Mouse (Mus musculus) kidney, embryonic 16.5 days (tissue): ENCODE data around the gene Mapk10. TPM values are rescaled to one million over a fixed set of nuclear protein-coding genes. Genes with fewer than 3 reads are reported as not detected.

ENCODE experiments used
- ATAC-seq: fragments of 200-750 bp; cut with Nextera tagmentation; 2 replicates; pipeline ENCODE4 v1.8.0; 2017; ENCODE audit warnings: moderate TSS enrichment; ENCODE audit not compliant: low FRiP score, low TSS enrichment
- H3K27ac ChIP-seq: fragments of 300-500 bp; sonication (generic); 2 replicates; pipeline ENCODE4 v1.5.1; 2014; ENCODE audit warnings: low read length
- H3K27me3 ChIP-seq: fragments of 300-500 bp; sonication (generic); 2 replicates; pipeline ENCODE4 v1.6.1; 2014; ENCODE audit warnings: low read length, control low read depth, mixed read lengths; ENCODE audit not compliant: insufficient read depth
- H3K36me3 ChIP-seq: fragments of 300-500 bp; sonication (generic); 2 replicates; pipeline ENCODE4 v1.6.1; 2014; ENCODE audit warnings: low read length, control low read depth, mixed read lengths; ENCODE audit not compliant: insufficient read depth
- H3K4me1 ChIP-seq: fragments of 300-500 bp; sonication (generic); 2 replicates; pipeline ENCODE4 v1.6.1; 2014; ENCODE audit warnings: low read length, control low read depth, mixed read lengths; ENCODE audit not compliant: insufficient read depth
- H3K4me2 ChIP-seq: fragments of 300-500 bp; sonication (generic); replicated peaks from 2 replicates; pipeline ENCODE4 v1.6.1; 2014; ENCODE audit warnings: low read depth, low read length
- H3K4me3 ChIP-seq: fragments of 300-500 bp; sonication (generic); 2 replicates; pipeline ENCODE4 v1.5.1; 2014; ENCODE audit warnings: mild to moderate bottlenecking, low read length
- H3K9ac ChIP-seq: fragments of 300-500 bp; sonication (generic); replicated peaks from 2 replicates; pipeline ENCODE4 v1.6.1; 2014; ENCODE audit warnings: low read length
- H3K9me3 ChIP-seq: fragments of 300-500 bp; sonication (generic); 2 replicates; pipeline ENCODE4 v1.6.1; 2016; ENCODE audit warnings: low read length, control low read depth
- WGBS: fragments of 180-500 bp; shearing (Covaris S2); extraction: QIAGEN DNeasy Blood & Tissue Kit; methylation state at CpG from one replicate; pipeline ENCODE4 v1.1.7; 2014; 5-methylcytosine and 5-hydroxymethylcytosine counted together
- polyA plus RNA-seq: library from polyadenylated mRNA; unstranded; fragments of >200 nt; fragmentation: Nextera tagmentation; extraction: Ambion mirVana; gene quantifications from 2 replicates; pipeline ENCODE4 v1.2.1, GENCODE M21; 2015

Mapk10 gene
- polyA plus RNA-seq, 1 experiment from 2014 or later: 0.64 TPM

DNA sequence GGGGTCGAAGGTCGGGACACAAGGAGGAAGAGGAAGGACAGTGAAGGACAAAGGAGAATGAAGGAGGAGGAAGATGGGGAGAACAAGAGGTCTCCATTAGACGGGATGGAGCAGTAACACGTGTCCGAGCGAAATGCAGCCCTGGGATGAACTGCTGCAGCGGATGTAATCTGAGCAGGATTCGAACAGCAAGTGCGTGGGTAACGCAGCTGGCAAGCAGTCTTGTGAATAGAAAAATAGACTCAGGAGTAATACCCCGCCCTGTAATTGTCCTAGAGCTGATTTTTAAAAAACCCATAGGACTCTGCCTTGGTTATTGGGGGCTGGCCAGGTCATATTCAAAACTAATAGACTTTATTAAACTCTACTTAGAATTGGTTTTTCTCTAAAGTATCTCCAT lies 213.2 kb downstream of the Mapk10 start:
- Histone ChIP-seq H3K9ac (no peak overlapping the region), H3K4me2 (no peak overlapping the region), H3K4me1 (no peaks in the 10 kb centered on the region), H3K27me3 (no peaks in the 10 kb centered on the region), H3K36me3 (no peaks in the 10 kb centered on the region), H3K4me3 (no peak overlapping the region), H3K9me3 (no peaks in the 10 kb centered on the region), H3K27ac (no peak overlapping the region)
- no peak for ATAC-seq
- 89% methylated on average over 11 of the region's 11 CpGs for WGBS

- Histone ChIP-seq H3K27ac (no peak overlapping the region), H3K9ac (no peak overlapping the region), H3K9me3 (no peaks in the 10 kb centered on the region), H3K27me3 (no peaks in the 10 kb centered on the region), H3K36me3 (no peaks in the 10 kb centered on the region), H3K4me2 (no peak overlapping the region), H3K4me1 (no peaks in the 10 kb centered on the region), H3K4me3 (no peak overlapping the region)
- 82% methylated on average over 7 of the region's 7 CpGs for WGBS
- ATAC-seq: no peak
These were observed 214.8 kb downstream of the Mapk10 start for GRCm38 (mm10) chr5:102996331-102996730.

DNA sequence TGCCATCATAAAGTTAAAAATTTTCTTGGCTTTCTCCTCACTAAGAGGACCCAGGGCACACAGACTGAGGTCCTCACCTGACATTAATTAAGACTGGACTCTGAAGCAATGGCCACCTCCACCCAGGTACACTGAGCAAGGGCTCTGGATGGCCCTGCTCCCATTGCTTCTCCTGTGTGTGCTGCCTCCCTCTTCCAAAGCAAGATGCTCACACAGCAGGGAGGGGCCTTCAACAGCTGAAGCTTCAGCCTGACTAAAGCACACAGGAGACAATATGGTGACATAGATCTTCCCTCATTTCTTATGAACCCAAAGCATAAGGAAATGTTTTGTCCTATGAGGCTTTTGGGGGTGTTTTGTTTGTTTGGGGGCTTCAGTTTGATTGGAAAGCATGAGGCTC lies 215.2 kb downstream of the Mapk10 start:
- H3K4me3 ChIP-seq: no peak overlapping the region
- H3K36me3 ChIP-seq: no peaks in the 10 kb centered on the region
- no peaks in the 10 kb centered on the region for H3K4me1 ChIP-seq
- no peak overlapping the region for H3K9ac ChIP-seq
- no peaks in the 10 kb centered on the region for H3K9me3 ChIP-seq
- no peak overlapping the region for H3K27ac ChIP-seq
- H3K27me3 ChIP-seq: no peaks in the 10 kb centered on the region
- H3K4me2 ChIP-seq: no peak overlapping the region
- ATAC-seq: no peak

GRCm38 (mm10) chr5:102993951-102994350 lies 217.2 kb downstream of the Mapk10 start:
- no peak overlapping the region for H3K4me3 ChIP-seq
- ATAC-seq: no peak

DNA sequence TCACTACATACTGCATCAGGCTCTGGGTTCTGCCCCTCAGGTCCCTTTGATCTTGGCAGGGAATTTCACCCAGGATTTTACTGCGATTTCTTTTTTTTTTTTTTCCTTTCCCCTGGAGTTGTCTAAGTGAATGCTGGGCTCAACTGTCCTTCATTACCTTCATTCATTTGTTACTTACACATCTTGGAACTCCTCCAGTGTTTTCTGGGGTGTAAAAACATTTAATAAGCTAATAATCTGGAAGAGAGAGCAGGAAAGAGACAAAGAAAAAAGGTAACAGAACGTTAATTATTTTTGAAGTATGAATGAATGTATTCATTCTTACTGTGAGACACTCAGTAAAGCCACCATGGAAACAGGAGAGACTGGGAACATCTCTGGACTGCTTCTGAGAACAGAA lies 219.4 kb downstream of the Mapk10 start:
- 78% methylated on average over 2 of the region's 2 CpGs for WGBS
- no peaks in the 10 kb centered on the region for H3K36me3 ChIP-seq
- no peak for ATAC-seq
- no peak overlapping the region for H3K9ac ChIP-seq
- no peak overlapping the region for H3K4me3 ChIP-seq
- H3K9me3 ChIP-seq: no peaks in the 10 kb centered on the region
- H3K27ac ChIP-seq: no peak overlapping the region
- H3K27me3 ChIP-seq: no peaks in the 10 kb centered on the region
- no peak overlapping the region for H3K4me2 ChIP-seq
- no peaks in the 10 kb centered on the region for H3K4me1 ChIP-seq

More at GRCm38 (mm10) chr5:102993951-102994350, 217.2 kb downstream of the Mapk10 start:
- Histone ChIP-seq H3K4me1 (no peaks in the 10 kb centered on the region), H3K9ac (no peak overlapping the region), H3K36me3 (no peaks in the 10 kb centered on the region), H3K27me3 (no peaks in the 10 kb centered on the region), H3K27ac (no peak overlapping the region), H3K4me2 (no peak overlapping the region), H3K9me3 (no peaks in the 10 kb centered on the region)
- 84% methylated on average over 5 of the region's 5 CpGs for WGBS

DNA sequence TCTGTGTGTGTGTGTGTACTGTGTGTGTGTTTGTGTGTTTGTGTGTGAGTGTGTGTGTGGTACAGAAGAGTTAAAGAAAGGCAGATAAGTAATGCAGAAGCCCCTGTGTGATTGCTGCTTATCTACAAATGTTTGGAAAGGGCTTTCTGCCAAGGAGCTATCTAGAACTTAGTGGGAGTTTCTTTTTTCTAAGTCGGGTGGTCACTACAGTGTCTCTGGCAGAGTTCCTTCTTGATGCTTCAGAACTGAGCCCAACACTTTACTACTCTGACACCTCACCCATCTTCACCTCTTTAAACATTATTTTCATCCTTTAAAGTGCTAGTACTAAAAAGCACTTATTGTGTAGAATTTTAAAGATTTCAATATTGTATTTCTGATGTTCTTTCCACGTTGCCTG lies 232.8 kb downstream of the Mapk10 start:
- no peak overlapping the region for H3K27ac ChIP-seq
- H3K4me2 ChIP-seq: no peak overlapping the region
- H3K9ac ChIP-seq: no peak overlapping the region
- 71% methylated on average over 2 of the region's 2 CpGs for WGBS
- H3K9me3 ChIP-seq: no peaks in the 10 kb centered on the region
- ATAC-seq: no peak
- H3K27me3 ChIP-seq: no peaks in the 10 kb centered on the region
- no peak overlapping the region for H3K4me3 ChIP-seq
- H3K4me1 ChIP-seq: no peaks in the 10 kb centered on the region
- H3K36me3 ChIP-seq: no peaks in the 10 kb centered on the region

DNA sequence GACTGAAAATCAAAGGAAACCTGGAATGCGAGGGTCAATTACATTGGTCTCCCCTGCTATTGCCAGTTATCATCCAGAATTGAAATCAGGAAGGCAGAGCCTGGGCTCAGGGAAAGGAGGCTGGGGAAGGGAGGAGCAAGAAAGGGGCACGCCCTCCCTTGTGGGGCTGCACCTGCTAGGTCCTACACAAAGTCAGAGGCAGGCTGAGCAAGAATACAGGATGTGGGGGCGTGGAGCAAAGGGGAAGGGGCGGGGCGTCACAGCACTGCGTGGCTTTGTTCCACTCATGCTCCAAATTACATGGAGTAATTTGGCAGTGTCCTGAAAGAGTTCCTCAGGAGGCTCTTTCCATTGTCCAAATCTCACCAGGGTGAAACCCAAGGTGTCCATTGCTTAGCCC lies 234.0 kb downstream of the Mapk10 start:
- Histone ChIP-seq H3K4me3 (no peak overlapping the region), H3K4me1 (no peaks in the 10 kb centered on the region), H3K36me3 (no peaks in the 10 kb centered on the region), H3K4me2 (no peak overlapping the region), H3K27me3 (no peaks in the 10 kb centered on the region), H3K9me3 (no peaks in the 10 kb centered on the region), H3K9ac (no peak overlapping the region), H3K27ac (no peak overlapping the region)
- no peak for ATAC-seq
- WGBS: 46% methylated on average over 6 of the region's 6 CpGs

DNA sequence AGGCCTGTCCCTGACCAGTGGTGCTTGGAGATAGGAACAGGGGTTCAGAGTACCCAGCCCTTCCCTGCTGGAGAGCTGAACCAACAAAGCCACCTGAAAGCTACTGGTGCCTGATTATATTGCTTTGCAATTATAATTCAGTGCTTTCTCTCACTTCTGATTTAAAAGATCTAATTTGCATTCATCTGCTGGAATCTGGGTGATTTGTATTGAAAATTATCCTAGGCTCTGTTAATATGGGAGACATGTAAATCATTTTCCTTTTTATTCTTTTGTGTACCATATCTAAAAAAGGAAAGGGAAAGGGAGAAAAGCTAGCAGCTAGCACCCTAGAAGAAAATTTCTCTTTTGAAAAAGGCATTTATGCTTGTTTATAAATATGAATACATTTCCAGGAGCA lies 234.6 kb downstream of the Mapk10 start:
- no peak overlapping the region for H3K9ac ChIP-seq
- no peak overlapping the region for H3K4me2 ChIP-seq
- no peaks in the 10 kb centered on the region for H3K27me3 ChIP-seq
- no peaks in the 10 kb centered on the region for H3K9me3 ChIP-seq
- no peak overlapping the region for H3K4me3 ChIP-seq
- no peak overlapping the region for H3K27ac ChIP-seq
- no peaks in the 10 kb centered on the region for H3K36me3 ChIP-seq
- no peak for ATAC-seq
- H3K4me1 ChIP-seq: no peaks in the 10 kb centered on the region

GRCm38 (mm10) chr5:102974400-102974799 lies 236.7 kb downstream of the Mapk10 start:
- Histone ChIP-seq H3K4me3 (no peak overlapping the region), H3K36me3 (no peaks in the 10 kb centered on the region), H3K4me1 (no peaks in the 10 kb centered on the region), H3K9me3 (no peaks in the 10 kb centered on the region), H3K27me3 (no peaks in the 10 kb centered on the region), H3K4me2 (no peak overlapping the region), H3K9ac (no peak overlapping the region), H3K27ac (no peak overlapping the region)
- ATAC-seq: no peak
- 68% methylated on average over 4 of the region's 4 CpGs for WGBS

GRCm38 (mm10) chr5:102964396-102964795 lies 246.7 kb downstream of the Mapk10 start:
- Histone ChIP-seq H3K9ac (no peak overlapping the region), H3K4me1 (no peaks in the 10 kb centered on the region)
- WGBS: 83% methylated on average over 5 of the region's 5 CpGs

GRCm38 (mm10) chr5:102953414-102953813 lies 257.7 kb downstream of the Mapk10 start:
- Histone ChIP-seq H3K27ac (no peak overlapping the region), H3K4me2 (no peak overlapping the region), H3K9ac (no peak overlapping the region), H3K27me3 (no peaks in the 10 kb centered on the region), H3K36me3 (no peaks in the 10 kb centered on the region), H3K9me3 (no peaks in the 10 kb centered on the region), H3K4me3 (no peak overlapping the region), H3K4me1 (no peaks in the 10 kb centered on the region)
- ATAC-seq: no peak
- 90% methylated on average over 8 of the region's 8 CpGs for WGBS

More at GRCm38 (mm10) chr5:102964396-102964795, 246.7 kb downstream of the Mapk10 start:
- no peak overlapping the region for H3K4me2 ChIP-seq
- no peak overlapping the region for H3K4me3 ChIP-seq
- H3K27ac ChIP-seq: no peak overlapping the region
- H3K36me3 ChIP-seq: no peaks in the 10 kb centered on the region
- no peaks in the 10 kb centered on the region for H3K27me3 ChIP-seq
- no peaks in the 10 kb centered on the region for H3K9me3 ChIP-seq
- ATAC-seq: no peak
